Comparison of ENCODE assay signal across 8 mouse cellular contexts in the genomic region with DNA sequence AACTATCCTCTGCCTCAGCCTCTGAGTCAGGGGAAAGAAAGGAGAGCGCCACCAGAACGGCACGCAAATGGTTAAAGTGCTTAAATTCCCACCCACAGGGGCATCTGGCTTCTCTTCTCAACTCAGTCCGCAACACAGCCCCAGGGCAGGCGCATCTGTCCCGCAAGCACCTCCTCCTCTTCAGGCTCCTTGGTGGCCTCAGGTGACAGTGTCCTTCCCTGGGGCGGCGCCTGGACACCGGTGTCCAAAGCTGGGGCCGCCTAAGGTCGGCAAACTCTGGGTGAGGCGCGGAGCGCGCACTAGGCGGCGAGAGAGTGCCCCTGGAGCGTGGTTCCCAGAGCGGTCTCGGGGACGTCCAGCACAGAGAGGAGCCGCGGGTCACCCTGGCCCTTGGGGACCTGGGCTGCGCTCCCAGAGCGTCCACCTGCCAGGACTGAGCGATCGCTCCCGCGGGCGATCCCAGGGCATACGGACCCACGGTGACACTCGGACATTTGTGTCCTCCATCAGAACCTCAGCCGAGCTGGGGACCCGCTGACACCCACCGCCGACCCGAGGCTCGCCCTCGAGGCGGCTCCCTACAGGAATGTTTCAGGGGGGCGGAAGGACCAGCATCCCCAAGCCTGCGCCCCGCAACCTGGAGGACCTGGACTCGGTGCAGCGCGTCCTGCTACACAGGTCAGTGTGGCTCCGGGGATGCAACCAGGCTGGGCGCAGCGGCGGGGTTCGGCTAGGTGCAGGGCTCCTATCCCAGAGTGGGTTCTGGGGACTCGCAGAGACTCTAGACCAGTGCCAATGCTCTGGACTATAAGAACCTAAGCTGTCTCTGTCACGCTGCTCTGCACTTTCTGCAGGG. TPM values are rescaled to one million over a fixed set of nuclear protein-coding genes. Genes with fewer than 3 reads are reported as not detected.
A peak's percentile ranks its signal among the peaks of the same experiment; 100 is the strongest.
DNase-seq lines count a peak whose midpoint lies in the region; ATAC-seq lines count a peak whose summit lies in the region.

A gene (plus strand): TSS at position 1 of the 856 bp plus-strand sequence.

- H3K36me3 ChIP-seq in intestine, embryonic 15.5 days = no peaks in the 10 kb centered on the region
- no peaks in the 10 kb centered on the region for H3K36me3 ChIP-seq in midbrain, embryonic 14.5 days (ENCODE audit: control insufficient read depth, insufficient read depth, low read length)
- H3K36me3 ChIP-seq in stomach, embryonic 15.5 days = no peaks in the 10 kb centered on the region

- peak; percentile 38 to 54 for DNase-seq in left cerebral cortex, adult 18-20 months (ENCODE audit: low spot score in 2 of 2)
- DNase-seq in left cerebral cortex, adult 11 months (ENCODE audit: low spot score) = no peak
- DNase-seq in embryo, embryonic 10 days (ENCODE audit: low spot score) = peak; percentile 72
- peak; percentile 97 for DNase-seq in heart, adult 11 months
- peak; percentile 51 for DNase-seq in liver
- DNase-seq in midbrain, embryonic 14.5 days = peak; percentile 68

- H3K9ac ChIP-seq in intestine, embryonic 15.5 days = peak within 1 kb of the TSS; percentile 35
- peak within 1 kb of the TSS; percentile 61 for H3K9ac ChIP-seq in midbrain, embryonic 14.5 days (replicated peaks; ENCODE audit: low read length)
- peak within 1 kb of the TSS; percentile 32 for H3K9ac ChIP-seq in stomach, embryonic 15.5 days

- peak within 1 kb of the TSS; percentile 44 for H3K4me3 ChIP-seq in intestine, embryonic 15.5 days (replicated peaks)
- H3K4me3 ChIP-seq in midbrain, embryonic 14.5 days (replicated peaks; ENCODE audit: low read depth, low read length) = peak within 1 kb of the TSS; percentile 52
- peak within 1 kb of the TSS; percentile 53 for H3K4me3 ChIP-seq in stomach, embryonic 15.5 days (replicated peaks)

- peak within 1 kb of the TSS; percentile 99 for H3K4me2 ChIP-seq in intestine, embryonic 15.5 days (replicated peaks)
- H3K4me2 ChIP-seq in midbrain, embryonic 14.5 days (ENCODE audit: low read length) = peak within 1 kb of the TSS; percentile 91
- peak within 1 kb of the TSS; percentile 99 for H3K4me2 ChIP-seq in stomach, embryonic 15.5 days

- H3K4me1 ChIP-seq in intestine, embryonic 15.5 days (replicated peaks) = peaks cover 9% of the 10 kb centered on the region; the same call in 1 of the 2 replicates
- peaks cover 13% of the 10 kb centered on the region for H3K4me1 ChIP-seq in midbrain, embryonic 14.5 days (ENCODE audit: control insufficient read depth, insufficient read depth, low read length)
- peaks cover 15% of the 10 kb centered on the region for H3K4me1 ChIP-seq in stomach, embryonic 15.5 days

- H3K27ac ChIP-seq in intestine, embryonic 15.5 days = no peak within 1 kb of the TSS
- no peak within 1 kb of the TSS for H3K27ac ChIP-seq in midbrain, embryonic 14.5 days (replicated peaks; ENCODE audit: low read depth, low read length)
- H3K27ac ChIP-seq in stomach, embryonic 15.5 days = no peak within 1 kb of the TSS

- peak; percentile 91 for ATAC-seq in intestine, embryonic 15.5 days
- peak; percentile 76 for ATAC-seq in midbrain, embryonic 14.5 days (ENCODE audit: low FRiP score, low TSS enrichment)
- peak; percentile 70 for ATAC-seq in stomach, embryonic 15.5 days (ENCODE audit: insufficient read depth, low FRiP score, low read depth)

- H3K27me3 ChIP-seq in intestine, embryonic 15.5 days (replicated peaks) = peaks cover 18% of the 10 kb centered on the region
- H3K27me3 ChIP-seq in midbrain, embryonic 14.5 days (ENCODE audit: control insufficient read depth, insufficient read depth, low read length) = peaks cover 23% of the 10 kb centered on the region; the same call in 1 of the 2 replicates
- H3K27me3 ChIP-seq in stomach, embryonic 15.5 days (replicated peaks) = peaks cover 19% of the 10 kb centered on the region; the same call in 1 of the 2 replicates

- H3K9me3 ChIP-seq in intestine, embryonic 15.5 days = no peaks in the 10 kb centered on the region
- H3K9me3 ChIP-seq in midbrain, embryonic 14.5 days (ENCODE audit: control insufficient read depth, low read length) = no peaks in the 10 kb centered on the region
- H3K9me3 ChIP-seq in stomach, embryonic 15.5 days = no peaks in the 10 kb centered on the region

- under 1% methylated on average over 54 of the region's 54 CpGs for WGBS in intestine, embryonic 15.5 days
- under 1% methylated on average over 54 of the region's 54 CpGs for WGBS in midbrain, embryonic 14.5 days
- under 1% methylated on average over 53 of the region's 54 CpGs for WGBS in stomach, embryonic 15.5 days

RNA-seq across cellular contexts. Expression of the gene that starts here (rescaled TPM):
- 1 to 10 TPM; 7.1 to 7.3 TPM for total RNA-seq in left cerebral cortex, adult 18-20 months (2021)
- 1.9 and 2.2 TPM in 2 replicates for polyA plus RNA-seq in intestine, embryonic 15.5 days (2015; fragmentation: Nextera tagmentation; extraction: Ambion mirVana)
- polyA plus RNA-seq in midbrain, embryonic 14.5 days (2014; fragmentation: Nextera tagmentation; extraction: Ambion mirVana) = 3.7 and 3.8 TPM in 2 replicates
- 2.4 and 3.0 TPM in 2 replicates for polyA plus RNA-seq in stomach, embryonic 15.5 days (2015; fragmentation: Nextera tagmentation; extraction: Ambion mirVana)
